Mouse (Mus musculus): Measurements from ENCODE around the gene Il3ra. TPM values are rescaled to one million over a fixed set of nuclear protein-coding genes. Genes with fewer than 3 reads are reported as not detected.

Il3ra gene
- polyA plus RNA-seq, 1 experiment from 2014 or later, result 1.5 TPM

DNA sequence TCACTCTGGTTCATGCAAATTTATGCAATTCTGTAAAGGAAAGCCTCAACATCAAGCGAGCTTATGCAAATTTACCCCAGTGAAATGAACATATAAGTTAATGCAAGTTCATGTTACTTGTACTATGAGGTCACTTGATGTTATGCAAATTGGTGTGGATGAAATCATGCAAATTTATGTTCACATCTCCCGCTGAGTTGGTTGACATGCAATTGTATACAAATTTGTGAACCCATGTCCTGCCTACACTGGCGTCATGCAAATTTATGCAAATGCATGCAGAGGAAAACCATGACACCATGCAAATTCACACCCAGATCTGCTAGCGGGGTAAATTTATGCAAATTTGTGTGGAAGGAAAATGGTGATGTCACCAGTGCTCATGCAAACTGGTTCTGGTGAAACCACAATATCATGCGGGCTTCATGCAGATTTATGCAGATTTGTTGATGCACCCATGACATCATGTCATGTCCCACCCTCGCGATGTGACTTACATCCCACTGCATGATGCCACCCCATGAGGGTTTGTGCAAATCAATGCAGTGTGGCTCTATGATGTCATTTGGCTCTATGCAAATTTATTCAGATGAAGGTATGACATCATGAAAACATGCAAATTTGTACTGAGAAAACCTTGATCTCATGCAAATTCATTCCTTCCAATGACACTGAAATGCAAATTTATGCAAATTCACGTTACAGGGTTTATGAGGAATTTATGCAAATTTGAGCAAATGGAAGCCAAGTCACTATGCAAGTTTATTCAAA lies 7.8 kb downstream of the Il3ra start:
- H3K27me3 ChIP-seq (replicated peaks; ENCODE audit: control insufficient read depth, insufficient read depth, low read length), result no peaks in the 10 kb centered on the region
- DNase-seq (ENCODE audit: low spot score), result peak; percentile 67
- WGBS, result 83% methylated on average over 8 of the region's 8 CpGs
- no peaks in the 10 kb centered on the region for H3K36me3 ChIP-seq (ENCODE audit: control insufficient read depth, insufficient read depth, low read length)
- H3K4me3 ChIP-seq (ENCODE audit: low read depth, low read length), result no peak overlapping the region
- no peak overlapping the region for H3K9ac ChIP-seq (ENCODE audit: low read length)
- ATAC-seq, result peak; percentile 10; the same call in 1 of the 2 replicates
- H3K9me3 ChIP-seq (replicated peaks; ENCODE audit: control insufficient read depth, low read length), result peaks cover 33% of the 10 kb centered on the region
- no peak overlapping the region for H3K27ac ChIP-seq (ENCODE audit: low read depth, low read length)
- H3K4me1 ChIP-seq (ENCODE audit: control insufficient read depth, insufficient read depth, low read length), result no peaks in the 10 kb centered on the region
- H3K4me2 ChIP-seq (ENCODE audit: low read length), result no peak overlapping the region

DNA sequence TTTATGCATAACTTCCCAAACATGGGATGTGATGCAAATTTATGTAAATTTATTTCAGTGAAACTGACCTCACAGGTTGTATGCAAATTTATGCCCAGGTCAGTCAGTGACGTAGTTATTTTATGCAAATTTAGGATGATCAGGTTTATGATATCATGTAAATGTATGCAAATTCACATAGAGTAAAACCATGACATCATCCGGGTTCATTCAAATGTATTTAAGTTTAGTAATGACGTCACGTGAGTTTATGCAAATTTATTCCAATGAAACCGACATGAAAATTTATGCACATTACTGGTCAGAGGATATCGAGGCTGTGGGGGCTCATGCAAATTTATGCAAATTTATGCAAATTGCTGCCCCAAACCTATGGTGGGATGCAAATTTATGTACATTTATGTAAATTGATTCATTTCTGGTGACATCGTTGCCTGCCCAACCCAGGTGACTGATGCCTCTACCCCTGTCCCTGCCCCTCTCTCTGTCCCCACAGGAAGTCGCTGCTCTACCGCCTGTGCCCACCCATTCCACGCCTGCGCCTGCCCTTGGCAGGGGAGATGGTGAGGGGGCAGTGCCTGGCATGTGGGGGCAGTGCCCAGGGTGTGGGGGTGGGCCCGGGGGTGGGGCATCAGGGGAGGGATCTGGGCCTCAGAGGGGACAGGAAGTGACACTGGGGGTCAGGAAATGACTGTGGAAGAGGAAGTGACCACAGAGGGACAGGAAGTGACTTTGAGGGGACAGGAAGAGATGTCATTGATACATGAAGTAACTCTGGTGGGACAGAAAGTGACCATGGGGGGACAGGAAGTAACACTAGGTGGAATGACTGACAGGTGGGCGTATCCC lies 8.7 kb downstream of the Il3ra start:
- no peak overlapping the region for H3K4me2 ChIP-seq (ENCODE audit: low read length)
- H3K27me3 ChIP-seq (replicated peaks; ENCODE audit: control insufficient read depth, insufficient read depth, low read length), result no peaks in the 10 kb centered on the region
- ATAC-seq, result peak; percentile 22; the same call in 1 of the 2 replicates
- no peak overlapping the region for H3K27ac ChIP-seq (ENCODE audit: low read depth, low read length)
- no peaks in the 10 kb centered on the region for H3K36me3 ChIP-seq (ENCODE audit: control insufficient read depth, insufficient read depth, low read length)
- no peak overlapping the region for H3K9ac ChIP-seq (ENCODE audit: low read length)
- H3K4me1 ChIP-seq (ENCODE audit: control insufficient read depth, insufficient read depth, low read length), result no peaks in the 10 kb centered on the region
- peak; percentile 41 for DNase-seq (ENCODE audit: low spot score)
- peaks cover 26% of the 10 kb centered on the region for H3K9me3 ChIP-seq (replicated peaks; ENCODE audit: control insufficient read depth, low read length)
- WGBS, result 83% methylated on average over 13 of the region's 13 CpGs
- no peak overlapping the region for H3K4me3 ChIP-seq (ENCODE audit: low read depth, low read length)

DNA sequence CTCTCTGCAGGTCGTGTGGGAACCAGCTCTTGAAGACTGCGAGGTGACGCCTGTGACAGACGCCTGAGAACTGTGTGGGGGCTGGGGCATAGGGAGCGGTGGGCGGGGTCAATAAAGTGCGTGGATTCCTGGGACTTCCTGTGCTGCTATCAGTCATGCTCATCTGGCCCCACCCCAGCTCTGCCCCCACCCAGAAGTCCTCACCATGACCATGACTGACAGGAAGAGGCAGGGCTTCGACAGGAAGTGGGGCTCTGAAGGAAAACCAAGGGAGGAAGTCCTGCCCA lies 9.2 kb downstream of the Il3ra start:
- Histone ChIP-seq H3K27me3 (replicated peaks; ENCODE audit: control insufficient read depth, insufficient read depth, low read length) (no peaks in the 10 kb centered on the region), H3K36me3 (ENCODE audit: control insufficient read depth, insufficient read depth, low read length) (no peaks in the 10 kb centered on the region), H3K9ac (ENCODE audit: low read length) (no peak overlapping the region), H3K27ac (ENCODE audit: low read depth, low read length) (no peak overlapping the region), H3K4me1 (ENCODE audit: control insufficient read depth, insufficient read depth, low read length) (no peaks in the 10 kb centered on the region), H3K4me3 (ENCODE audit: low read depth, low read length) (no peak overlapping the region), H3K9me3 (replicated peaks; ENCODE audit: control insufficient read depth, low read length) (peaks cover 23% of the 10 kb centered on the region; the same call in 1 of the 2 replicates), H3K4me2 (ENCODE audit: low read length) (no peak overlapping the region)
- WGBS, result 89% methylated on average over 8 of the region's 8 CpGs
- ATAC-seq, result no peak
- DNase-seq (ENCODE audit: low spot score), result peak; percentile 4

DNA sequence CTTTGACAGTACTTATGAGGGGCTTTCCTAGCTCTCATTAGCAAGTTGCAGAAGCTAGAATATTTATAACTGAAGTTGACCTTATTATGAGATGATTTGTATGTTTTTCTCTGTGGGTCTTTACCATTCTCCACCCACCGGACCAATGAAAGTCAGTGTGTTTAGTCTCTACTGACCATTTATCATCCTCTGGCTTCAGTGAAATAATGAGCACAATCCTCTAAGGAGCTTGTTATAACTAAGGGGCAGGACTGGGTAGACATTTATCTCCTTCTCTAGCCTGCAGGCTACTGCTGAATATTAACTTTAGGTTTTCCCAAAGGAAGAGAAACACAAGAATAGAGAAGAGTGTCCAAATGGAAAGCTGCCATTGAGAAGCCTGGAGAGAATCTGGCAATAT lies 49.5 kb downstream of the Il3ra start:
- no peak overlapping the region for H3K4me2 ChIP-seq (ENCODE audit: low read length)
- no peak overlapping the region for H3K4me3 ChIP-seq (ENCODE audit: low read depth, low read length)
- ATAC-seq, result no peak
- H3K27me3 ChIP-seq (replicated peaks; ENCODE audit: control insufficient read depth, insufficient read depth, low read length), result no peaks in the 10 kb centered on the region
- H3K4me1 ChIP-seq (ENCODE audit: control insufficient read depth, insufficient read depth, low read length), result no peaks in the 10 kb centered on the region
- no peak overlapping the region for H3K27ac ChIP-seq (ENCODE audit: low read depth, low read length)
- DNase-seq (ENCODE audit: low spot score), result no peak
- H3K9me3 ChIP-seq (replicated peaks; ENCODE audit: control insufficient read depth, low read length), result no peaks in the 10 kb centered on the region
- WGBS, result 90% methylated on average over 1 of the region's 1 CpGs
- no peaks in the 10 kb centered on the region for H3K36me3 ChIP-seq (ENCODE audit: control insufficient read depth, insufficient read depth, low read length)
- no peak overlapping the region for H3K9ac ChIP-seq (ENCODE audit: low read length)

DNA sequence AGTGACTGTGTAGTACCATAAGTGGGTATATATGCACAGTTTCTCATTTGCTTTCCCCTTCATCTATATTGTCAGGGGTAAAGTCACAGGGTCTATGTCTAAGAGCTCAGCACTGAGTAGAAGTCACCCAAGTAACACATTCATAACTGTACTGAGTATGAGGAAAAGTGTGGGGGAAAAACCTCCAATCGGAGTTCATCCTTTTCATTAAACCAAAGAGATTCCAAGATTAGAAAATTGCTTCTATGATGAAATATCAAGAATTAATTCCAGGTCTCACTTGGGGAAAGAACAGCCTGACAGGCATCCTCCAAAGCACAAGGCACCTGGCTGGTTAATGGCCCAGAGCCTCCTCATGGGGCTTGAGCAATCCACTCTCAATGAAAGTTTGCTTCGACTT lies 54.9 kb downstream of the Il3ra start, which contains the start of gene Olfr721-ps1:
Gene Olfr721-ps1, plus strand, starts transcription at position 301 of the 400 bp plus-strand sequence.
- H3K27me3 ChIP-seq (replicated peaks; ENCODE audit: control insufficient read depth, insufficient read depth, low read length), result no peaks in the 10 kb centered on the region

More for the DNA sequence above, 54.9 kb downstream of the Il3ra start, which contains the start of gene Olfr721-ps1:
- Histone ChIP-seq H3K36me3 (ENCODE audit: control insufficient read depth, insufficient read depth, low read length) (no peaks in the 10 kb centered on the region), H3K9me3 (replicated peaks; ENCODE audit: control insufficient read depth, low read length) (no peaks in the 10 kb centered on the region), H3K4me3 (ENCODE audit: low read depth, low read length) (no peak within 1 kb of the TSS), H3K27ac (ENCODE audit: low read depth, low read length) (no peak within 1 kb of the TSS), H3K4me1 (ENCODE audit: control insufficient read depth, insufficient read depth, low read length) (no peaks in the 10 kb centered on the region), H3K4me2 (ENCODE audit: low read length) (no peak within 1 kb of the TSS), H3K9ac (ENCODE audit: low read length) (no peak within 1 kb of the TSS)
- no peak for ATAC-seq
- DNase-seq (ENCODE audit: low spot score), result no peak
- WGBS, result 94% methylated on average over 2 of the region's 2 CpGs

Other genes starting within 250 kb of the Il3ra start
- 298 and 305 TPM in 2 replicates for gene Psmd6, start 225.3 kb upstream of the Il3ra start, polyA plus RNA-seq (2014; fragmentation: Nextera tagmentation; extraction: Ambion mirVana)
- not detected in 2 replicates for gene Olfr720, start 159.4 kb upstream of the Il3ra start, polyA plus RNA-seq (2014; fragmentation: Nextera tagmentation; extraction: Ambion mirVana)
- gene Olfr31, start 23.4 kb upstream of the Il3ra start, polyA plus RNA-seq (2014; fragmentation: Nextera tagmentation; extraction: Ambion mirVana), result not detected in 2 replicates
- not detected in 2 replicates for gene Olfr721-ps1, start 55.0 kb downstream of the Il3ra start, polyA plus RNA-seq (2014; fragmentation: Nextera tagmentation; extraction: Ambion mirVana)